16 mouse cellular contexts compared by ENCODE assay signal in genomic region chr1:176753861-176754718, GRCm38 (mm10). TPM values are rescaled to one million over a fixed set of nuclear protein-coding genes. Genes with fewer than 3 reads are reported as not detected.
DNase-seq lines count a peak whose midpoint lies in the region; ATAC-seq lines count a peak whose summit lies in the region.
"Had no signal": no experiment of that assay in that cellular context is flagged by ENCODE, and none has a peak within 500 bp of the region (broad histone marks: within the 10 kb centered on the region; RNA-seq: fewer than 3 reads in every experiment).

No protein-coding gene starts in this region.

- no peaks in the 10 kb centered on the region for H3K9me3 ChIP-seq in neural tube, embryonic 13.5 days
- H3K9me3 ChIP-seq in neural tube, embryonic 15.5 days (replicated peaks): no peaks in the 10 kb centered on the region
- H3K9me3 ChIP-seq in embryonic facial prominence, embryonic 14.5 days (ENCODE audit: control insufficient read depth, low read length): no peaks in the 10 kb centered on the region
- H3K9me3 ChIP-seq: liver, embryonic 15.5 days had no signal

- WGBS in neural tube, embryonic 13.5 days: 54% methylated on average over 14 of the region's 14 CpGs
- WGBS in neural tube, embryonic 15.5 days: 47% methylated on average over 14 of the region's 14 CpGs
- 75% methylated on average over 14 of the region's 14 CpGs for WGBS in embryonic facial prominence, embryonic 14.5 days

- H3K27me3 ChIP-seq in neural tube, embryonic 13.5 days: no peaks in the 10 kb centered on the region
- no peaks in the 10 kb centered on the region for H3K27me3 ChIP-seq in neural tube, embryonic 15.5 days (replicated peaks)
- H3K27me3 ChIP-seq in embryonic facial prominence, embryonic 14.5 days (replicated peaks; ENCODE audit: control insufficient read depth, insufficient read depth, low read length): no peaks in the 10 kb centered on the region
- H3K27me3 ChIP-seq: liver, embryonic 15.5 days had no signal

- DNase-seq in frontal cortex, postnatal 25 days (ENCODE audit: low spot score in 2 of 2): no peak
- DNase-seq in embryonic facial prominence, embryonic 14.5 days (ENCODE audit: low spot score): peak; percentile 67
- DNase-seq in retina, postnatal 1 day: peak; percentile 48
- DNase-seq in urinary bladder, adult 18-20 months (ENCODE audit: low spot score in 2 of 2): no peak
- DNase-seq: cerebellum, adult 8-10 months; heart, adult 18-20 months; heart, postnatal 4 days; kidney, adult 18-20 months; layer of hippocampus, postnatal 36 days; left cerebral cortex, postnatal 4 days; midbrain, embryonic 14.5 days; right cerebral cortex, postnatal 14 days had no signal

- peaks cover 9% of the 10 kb centered on the region for H3K4me1 ChIP-seq in neural tube, embryonic 13.5 days (replicated peaks)
- H3K4me1 ChIP-seq in neural tube, embryonic 15.5 days: 0 out of 2 replicates have a peak, but pooled peaks cover 7% of the 10 kb centered on the region
- H3K4me1 ChIP-seq in embryonic facial prominence, embryonic 14.5 days (ENCODE audit: control insufficient read depth, insufficient read depth, low read length): no peaks in the 10 kb centered on the region
- H3K4me1 ChIP-seq: liver, embryonic 15.5 days had no signal

- peak overlapping the region; percentile 42; the same call in 1 of the 2 replicates for H3K27ac ChIP-seq in neural tube, embryonic 13.5 days (replicated peaks)
- H3K27ac ChIP-seq in neural tube, embryonic 15.5 days (replicated peaks): no peak overlapping the region
- no peak overlapping the region for H3K27ac ChIP-seq in embryonic facial prominence, embryonic 14.5 days (replicated peaks; ENCODE audit: low read depth, low read length)
- H3K27ac ChIP-seq: liver, embryonic 15.5 days had no signal

- peaks cover 46% of the 10 kb centered on the region for H3K36me3 ChIP-seq in neural tube, embryonic 13.5 days
- peaks cover 34% of the 10 kb centered on the region for H3K36me3 ChIP-seq in neural tube, embryonic 15.5 days
- H3K36me3 ChIP-seq in embryonic facial prominence, embryonic 14.5 days (ENCODE audit: control insufficient read depth, insufficient read depth, low read length): peaks cover 53% of the 10 kb centered on the region

- no peak overlapping the region for H3K4me2 ChIP-seq in neural tube, embryonic 13.5 days
- H3K4me2 ChIP-seq in neural tube, embryonic 15.5 days: no peak overlapping the region
- no peak overlapping the region for H3K4me2 ChIP-seq in embryonic facial prominence, embryonic 14.5 days (ENCODE audit: low read depth, low read length)
- H3K4me2 ChIP-seq: liver, embryonic 15.5 days had no signal

- no peak overlapping the region for H3K4me3 ChIP-seq in neural tube, embryonic 13.5 days
- no peak overlapping the region for H3K4me3 ChIP-seq in neural tube, embryonic 15.5 days (replicated peaks)
- no peak overlapping the region for H3K4me3 ChIP-seq in embryonic facial prominence, embryonic 14.5 days (ENCODE audit: low read depth, low read length)
- H3K4me3 ChIP-seq: liver, embryonic 15.5 days had no signal

- peak; percentile 45; the same call in 1 of the 2 replicates for ATAC-seq in frontal cortex, adult (ENCODE audit: low TSS enrichment)
- no peak; the same call in 1 of the 2 replicates for ATAC-seq in neural tube, embryonic 13.5 days (ENCODE audit: low read depth)
- no peak for ATAC-seq in neural tube, embryonic 15.5 days (ENCODE audit: low FRiP score)
- peak; percentile 82; the same call in 1 of the 2 replicates for ATAC-seq in embryonic facial prominence, embryonic 14.5 days (ENCODE audit: low read depth)

- H3K9ac ChIP-seq in neural tube, embryonic 13.5 days: no peak overlapping the region
- H3K9ac ChIP-seq in neural tube, embryonic 15.5 days (replicated peaks): no peak overlapping the region
- no peak overlapping the region for H3K9ac ChIP-seq in embryonic facial prominence, embryonic 14.5 days (ENCODE audit: low read depth, low read length)
- H3K9ac ChIP-seq: liver, embryonic 15.5 days had no signal

RNA-seq across cellular contexts. Expression of gene Cep170, which starts 59.8 kb away (rescaled TPM):
- polyA plus RNA-seq in neural tube, embryonic 13.5 days (2015; fragmentation: Nextera tagmentation; extraction: Ambion mirVana): 97.8 and 101 TPM in 2 replicates
- 80.4 and 91.0 TPM in 2 replicates for polyA plus RNA-seq in neural tube, embryonic 15.5 days (2015; fragmentation: Nextera tagmentation; extraction: Ambion mirVana)
- polyA plus RNA-seq in embryonic facial prominence, embryonic 14.5 days (2014; fragmentation: Nextera tagmentation; extraction: Ambion mirVana): 36.0 and 41.5 TPM in 2 replicates

Comparison
In these comparisons a context has a peak if more than half of its experiments do, and no peak if none do; other contexts are left out.
1. ATAC-seq: peak in frontal cortex, adult (single experiment) and embryonic facial prominence, embryonic 14.5 days (single experiment); none in neural tube, embryonic 13.5 days (single experiment) and neural tube, embryonic 15.5 days (single experiment).
2. DNase-seq: peak in embryonic facial prominence, embryonic 14.5 days (single experiment) and retina, postnatal 1 day (single experiment); none in frontal cortex, postnatal 25 days (0 of 2) and urinary bladder, adult 18-20 months (0 of 2).